Mouse (Mus musculus): ENCODE results near the gene Dalrd3. TPM values are rescaled to one million over a fixed set of nuclear protein-coding genes. Genes with fewer than 3 reads are reported as not detected.
A peak's percentile ranks its signal among the peaks of the same experiment; 100 is the strongest.
"Not testable (repeated sequence)": the region's sequence is repeated elsewhere in the genome, so short reads cannot be mapped to it uniquely, and the experiment has no call there.

The Dalrd3 gene
- total RNA-seq, 2 experiments from 2014 or later: 6.6 to 11.5 TPM

DNA sequence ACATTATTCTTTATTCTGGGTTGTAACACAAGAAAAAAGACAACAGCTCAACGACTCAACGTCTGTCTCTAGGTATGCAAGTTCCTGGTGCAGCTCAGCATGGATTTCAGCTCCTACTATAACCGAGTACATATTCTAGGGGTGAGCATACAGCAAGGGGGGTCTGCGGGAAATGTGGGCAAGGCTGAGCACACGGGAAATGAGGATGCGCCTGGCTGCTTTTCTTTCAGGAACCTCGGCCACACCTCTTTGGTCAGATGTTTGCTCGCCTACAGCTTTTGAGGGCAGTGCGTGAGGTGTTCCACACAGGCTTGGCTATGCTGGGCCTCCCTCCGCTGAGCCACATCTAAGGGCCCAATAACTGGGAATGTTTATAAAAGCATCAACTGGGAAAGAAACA is 2.6 kb downstream of the Dalrd3 start:
- DNase-seq: no peak

DNA sequence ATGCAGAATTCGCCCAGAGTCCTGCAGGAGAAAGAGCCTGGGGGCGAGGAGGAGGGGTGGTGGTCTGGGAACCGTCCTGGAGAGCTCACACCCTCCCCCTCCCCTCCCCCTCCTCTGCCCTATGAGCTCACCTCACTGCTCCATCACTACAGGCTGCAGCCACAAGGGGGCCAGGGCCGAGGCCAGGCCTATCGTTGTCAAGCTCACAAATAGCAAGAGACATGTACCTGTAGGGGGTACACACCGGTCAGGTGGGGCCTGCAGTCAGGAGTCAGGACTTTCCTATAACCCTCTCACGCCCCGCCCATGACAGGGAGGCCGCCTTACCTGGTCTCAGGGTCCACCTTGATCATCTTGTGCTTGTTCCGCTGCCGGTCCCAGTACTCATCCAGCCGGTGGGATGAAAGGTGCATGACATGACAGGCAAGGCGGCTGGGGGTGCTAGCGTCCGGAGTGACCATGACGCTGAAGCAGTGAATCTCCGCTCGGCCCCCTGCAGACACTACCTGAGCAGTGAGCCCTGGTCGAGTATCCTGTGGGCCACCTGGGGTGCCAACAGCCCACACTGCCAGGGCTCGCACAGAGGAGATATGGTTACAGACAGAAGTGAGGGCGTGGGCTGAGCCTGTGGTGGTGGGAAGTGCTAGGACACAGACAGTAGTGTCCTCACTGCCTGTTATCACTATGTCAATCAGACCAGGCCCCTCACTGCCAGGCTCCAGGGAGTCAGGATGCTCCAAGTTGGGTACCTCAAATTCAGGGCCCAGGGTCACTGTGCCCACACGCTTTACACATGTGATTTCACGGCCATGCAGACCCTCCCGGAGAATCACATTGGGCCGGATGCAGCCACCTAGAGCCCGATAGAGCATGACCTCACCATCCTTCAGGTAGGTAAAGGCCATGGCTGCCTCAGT is 4.3 kb downstream of the Dalrd3 start:
- DNase-seq: peak; percentile 63

DNA sequence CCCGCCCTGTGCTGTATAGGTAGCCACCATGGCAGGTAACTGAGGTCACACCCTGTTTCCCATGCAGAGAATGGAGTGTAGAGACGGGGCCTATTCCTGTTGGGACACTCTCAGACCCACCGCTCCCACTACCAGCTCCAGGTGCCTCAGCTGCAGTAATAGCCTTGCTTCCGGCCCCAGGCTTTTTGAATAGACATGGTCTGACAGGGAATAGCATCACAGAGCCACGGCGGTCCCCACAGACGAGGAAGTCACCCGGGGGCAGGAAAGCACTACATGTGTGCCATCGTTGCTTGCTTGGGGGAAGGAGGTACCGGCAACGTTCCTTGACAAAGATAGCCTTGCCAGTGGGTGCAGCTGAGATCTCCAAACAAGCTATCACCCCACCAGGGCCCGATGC is 5.2 kb downstream of the Dalrd3 start:
- no peak for DNase-seq

DNA sequence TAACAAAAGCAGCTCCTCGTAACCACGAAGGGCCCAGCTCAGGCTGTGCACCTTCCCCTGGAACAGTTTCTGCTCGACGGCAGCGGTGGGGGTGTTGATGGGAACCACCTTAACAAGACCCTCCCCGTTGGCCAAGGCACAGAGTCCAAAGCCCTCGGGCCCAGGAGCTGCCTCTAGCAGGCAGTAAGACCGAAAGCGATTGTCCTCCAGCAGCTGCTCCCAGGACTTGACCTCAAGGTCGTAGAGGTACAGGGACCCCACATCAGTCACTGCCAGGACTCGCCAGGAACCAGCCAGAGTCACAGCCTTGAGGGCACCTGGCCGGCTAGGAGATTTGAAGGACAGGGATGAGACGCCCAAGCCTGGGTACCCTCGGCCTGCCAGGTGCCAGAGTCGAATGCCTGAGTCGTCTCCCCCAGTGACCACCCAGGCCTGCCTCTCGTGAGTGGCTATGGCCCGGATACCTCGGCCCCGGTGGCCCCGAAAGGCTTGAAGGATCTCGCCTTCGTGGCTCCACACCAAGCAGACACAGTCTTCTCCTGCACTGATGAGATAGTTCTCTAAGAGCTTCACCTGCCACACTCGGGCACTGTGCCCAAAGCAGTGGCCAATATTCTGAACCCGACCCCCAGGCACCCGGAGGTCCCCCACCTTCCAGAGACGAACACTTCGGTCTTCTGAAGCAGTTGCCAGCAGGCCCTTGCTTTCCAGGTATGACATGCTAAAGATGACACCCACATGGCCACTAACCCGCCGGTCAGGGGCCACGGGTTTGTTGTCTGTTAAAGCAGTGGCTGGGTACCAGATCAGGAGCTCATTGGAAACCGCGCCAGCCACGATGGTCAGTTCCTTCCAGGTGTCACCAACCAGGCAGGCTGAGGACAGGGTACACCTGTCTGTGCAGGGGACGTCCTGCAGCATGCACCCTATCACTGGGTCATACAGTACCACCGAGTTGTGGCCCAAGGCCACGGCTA is 5.9 kb downstream of the Dalrd3 start:
- no peak for DNase-seq

DNA sequence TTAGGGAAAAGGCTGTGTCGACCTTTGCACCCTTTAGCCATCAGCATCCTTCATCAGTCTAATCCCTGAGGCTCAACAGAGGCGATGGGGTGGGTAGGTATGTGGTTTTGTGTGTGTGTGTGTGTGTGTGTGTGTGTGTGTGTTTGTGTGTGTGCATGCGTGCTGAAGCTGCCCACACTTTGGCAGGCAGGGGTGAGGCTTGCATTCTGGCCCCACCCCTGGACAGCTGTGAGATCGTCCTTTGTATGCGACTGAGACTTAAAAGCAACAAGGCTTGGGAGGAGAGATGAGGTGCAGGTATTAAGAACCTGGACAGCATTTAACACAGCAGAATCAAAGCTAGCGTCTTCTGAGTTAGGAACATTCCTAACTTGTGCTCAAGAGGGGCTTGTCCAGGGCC is 7.3 kb downstream of the Dalrd3 start:
- no peak for DNase-seq

DNA sequence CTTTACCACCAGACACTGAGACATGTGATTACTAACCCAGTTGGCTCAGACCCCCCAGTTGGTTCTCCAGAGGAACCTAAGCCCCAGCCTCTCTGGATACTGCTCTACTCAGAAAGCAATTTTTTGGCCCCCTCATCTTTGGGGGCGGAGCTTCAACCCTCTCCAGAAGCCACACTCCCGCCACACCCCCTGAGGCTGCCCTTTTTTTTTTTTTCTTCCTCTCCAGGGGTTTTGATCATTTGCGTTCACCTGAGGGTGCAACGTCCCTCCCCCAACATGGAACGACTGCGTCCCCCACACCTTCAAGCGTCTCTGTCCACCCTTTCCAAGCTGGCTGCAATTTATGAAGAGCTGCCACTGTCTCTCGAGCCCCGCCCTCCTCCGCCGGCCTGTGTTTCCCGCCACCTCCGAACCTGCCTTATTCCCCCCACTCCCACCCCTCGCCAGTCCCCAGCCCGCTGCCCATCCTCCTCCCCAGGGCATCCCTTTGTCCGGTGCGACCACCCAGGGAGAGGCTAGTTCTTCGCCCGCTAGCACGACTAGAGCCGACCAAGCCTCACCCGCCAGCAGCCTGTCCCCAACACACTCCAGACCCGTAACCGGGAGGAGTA is 8.4 kb downstream of the Dalrd3 start:
- peak; percentile 72 for DNase-seq

DNA sequence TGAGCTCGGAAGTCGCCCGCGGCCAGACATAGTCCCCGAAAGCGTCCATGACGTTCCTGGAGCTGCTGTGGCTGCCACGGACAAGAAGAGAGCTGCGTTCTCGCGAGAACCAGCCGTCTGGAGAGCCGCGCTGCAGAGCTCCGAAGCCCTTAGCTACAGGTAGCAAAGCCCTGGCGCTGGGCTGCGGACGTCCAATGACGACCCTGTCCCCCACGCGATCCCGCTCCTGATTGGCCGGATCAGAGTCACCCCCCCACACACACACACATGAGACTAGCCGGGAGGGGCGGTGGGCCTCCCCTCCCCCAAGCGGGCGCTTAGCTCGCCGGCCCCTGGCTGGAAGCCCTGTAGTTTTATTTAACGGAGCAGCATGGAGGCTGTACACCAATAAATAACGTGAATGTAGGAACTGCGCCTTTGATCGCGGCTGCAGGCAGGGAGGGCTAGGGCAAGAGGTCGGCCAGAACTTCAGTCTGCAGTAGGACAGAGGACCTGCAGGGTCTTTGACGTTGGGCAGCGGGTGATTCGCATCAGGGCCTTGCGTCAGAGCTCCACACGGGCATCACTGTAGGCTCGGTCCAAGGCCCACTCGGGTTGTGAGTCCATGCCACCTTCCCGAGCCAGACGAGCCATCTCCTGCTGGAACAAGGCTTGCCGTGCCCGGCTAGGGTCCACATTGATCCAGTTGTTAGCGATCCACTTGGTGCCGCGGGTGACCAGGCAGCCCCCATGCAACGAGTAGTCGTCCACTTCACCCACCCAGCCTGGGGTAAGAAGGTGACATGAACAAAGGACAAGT is 9.1 kb downstream of the Dalrd3 start, which contains the start of gene Wdr6:
Gene Wdr6 (minus strand): TSS at position 195 of the 799 bp plus-strand sequence.
- DNase-seq: peak; percentile 84

DNA sequence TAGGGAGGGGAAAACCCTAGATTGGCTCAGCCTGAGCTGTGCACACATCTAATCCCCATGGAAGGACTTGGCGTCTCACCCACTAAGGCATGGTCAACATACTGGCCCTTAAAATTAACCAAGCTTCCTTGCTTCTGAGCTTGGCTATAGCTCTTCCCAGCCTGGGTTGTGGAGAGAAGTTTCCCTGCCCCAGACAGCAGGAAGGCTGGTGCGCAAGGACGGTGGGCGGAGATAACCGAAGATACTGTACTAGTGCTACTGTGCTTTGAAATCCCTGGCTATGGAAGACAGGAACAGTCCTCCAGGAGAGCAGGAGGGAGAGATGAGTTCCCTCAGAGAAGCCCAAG is 9.6 kb downstream of the Dalrd3 start:
- DNase-seq: no peak

DNA sequence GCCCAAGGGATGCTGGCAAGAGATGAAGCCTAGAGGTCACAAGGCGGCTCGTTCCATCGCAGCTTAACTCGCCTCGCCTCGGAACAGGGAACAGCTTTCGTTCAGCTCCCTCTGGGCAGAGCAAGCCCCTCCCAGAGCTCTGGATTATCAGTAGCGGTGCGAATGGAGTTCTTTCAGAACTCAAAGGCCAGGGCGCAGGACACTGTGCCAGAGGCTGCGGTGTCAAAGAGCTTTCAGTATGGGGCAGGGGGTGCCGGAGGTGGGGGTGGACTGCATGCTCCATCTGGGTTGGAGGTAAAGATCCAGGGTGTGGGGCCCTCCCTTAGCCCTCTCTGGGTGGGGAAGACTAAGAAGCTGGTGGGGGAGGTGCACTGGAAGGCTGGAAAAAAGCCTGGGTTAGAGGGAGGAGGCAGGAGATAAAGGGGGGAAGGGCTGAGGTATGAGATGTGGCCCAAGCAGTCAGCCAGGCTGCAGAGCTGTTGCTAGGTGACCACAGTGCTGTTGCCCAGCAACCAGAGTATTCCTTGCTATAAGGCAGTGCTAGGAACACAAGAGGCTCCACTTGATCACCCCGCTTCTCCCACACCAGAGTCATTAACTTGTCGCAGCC is 18.0 kb downstream of the Dalrd3 start:
- DNase-seq: no peak

DNA sequence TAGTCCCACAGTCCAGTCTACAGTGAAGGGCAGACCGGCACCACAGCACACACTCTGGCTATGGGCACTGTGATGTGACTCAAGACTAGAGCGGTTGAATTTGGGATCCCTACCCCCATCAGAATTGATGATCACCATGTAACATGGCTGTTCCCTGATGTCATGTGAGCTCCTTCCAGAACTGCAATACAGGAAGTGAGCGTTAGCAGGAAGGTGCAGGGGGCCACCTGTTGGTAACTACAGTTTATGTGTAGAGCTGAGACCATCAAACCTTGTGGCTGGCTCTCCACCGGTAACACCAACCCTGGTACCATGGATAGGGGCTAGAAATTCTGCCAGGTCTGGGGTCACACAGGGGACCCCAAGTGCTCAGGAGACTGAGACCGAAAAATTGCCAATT is 19.5 kb downstream of the Dalrd3 start:
- DNase-seq: no peak

DNA sequence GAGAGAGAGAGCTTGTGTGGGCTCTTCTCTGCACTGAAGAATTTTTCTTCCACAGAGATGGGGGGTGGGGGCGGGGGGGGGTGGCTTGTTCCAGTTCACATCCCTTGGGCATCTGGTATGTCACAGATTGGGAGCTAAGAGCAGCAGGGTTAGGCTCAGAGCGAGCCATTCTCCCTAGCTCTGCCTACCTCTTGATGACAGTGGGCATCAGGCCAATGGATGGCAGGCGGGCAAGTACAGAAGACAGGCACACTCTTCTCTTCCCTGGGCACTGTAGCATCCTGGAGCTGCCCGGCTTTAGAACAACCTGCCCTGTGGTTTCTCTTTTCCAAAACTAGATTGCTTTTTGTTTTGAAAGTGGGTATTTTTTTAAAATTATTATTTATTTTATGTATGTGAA is 21.8 kb downstream of the Dalrd3 start:
- no peak for DNase-seq

DNA sequence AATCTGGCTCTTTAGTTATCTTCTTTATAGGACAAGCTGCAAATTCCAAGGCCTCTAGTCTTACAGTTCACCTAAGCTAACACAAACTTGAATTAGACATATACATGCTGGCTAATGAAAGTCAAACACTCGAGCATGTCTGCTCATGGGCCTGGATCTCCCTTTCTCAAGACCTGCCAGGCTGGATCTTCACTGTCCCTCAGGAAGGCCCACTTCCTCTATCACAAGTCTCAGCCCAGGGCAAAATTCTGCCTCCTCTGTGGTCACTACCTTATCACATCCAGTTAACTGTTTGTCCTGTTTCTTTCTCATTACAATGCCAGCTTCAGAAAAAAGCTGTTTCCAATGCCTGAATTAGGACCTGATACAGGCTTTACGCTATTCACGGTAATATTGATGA is 24.7 kb downstream of the Dalrd3 start:
- DNase-seq: no peak

DNA sequence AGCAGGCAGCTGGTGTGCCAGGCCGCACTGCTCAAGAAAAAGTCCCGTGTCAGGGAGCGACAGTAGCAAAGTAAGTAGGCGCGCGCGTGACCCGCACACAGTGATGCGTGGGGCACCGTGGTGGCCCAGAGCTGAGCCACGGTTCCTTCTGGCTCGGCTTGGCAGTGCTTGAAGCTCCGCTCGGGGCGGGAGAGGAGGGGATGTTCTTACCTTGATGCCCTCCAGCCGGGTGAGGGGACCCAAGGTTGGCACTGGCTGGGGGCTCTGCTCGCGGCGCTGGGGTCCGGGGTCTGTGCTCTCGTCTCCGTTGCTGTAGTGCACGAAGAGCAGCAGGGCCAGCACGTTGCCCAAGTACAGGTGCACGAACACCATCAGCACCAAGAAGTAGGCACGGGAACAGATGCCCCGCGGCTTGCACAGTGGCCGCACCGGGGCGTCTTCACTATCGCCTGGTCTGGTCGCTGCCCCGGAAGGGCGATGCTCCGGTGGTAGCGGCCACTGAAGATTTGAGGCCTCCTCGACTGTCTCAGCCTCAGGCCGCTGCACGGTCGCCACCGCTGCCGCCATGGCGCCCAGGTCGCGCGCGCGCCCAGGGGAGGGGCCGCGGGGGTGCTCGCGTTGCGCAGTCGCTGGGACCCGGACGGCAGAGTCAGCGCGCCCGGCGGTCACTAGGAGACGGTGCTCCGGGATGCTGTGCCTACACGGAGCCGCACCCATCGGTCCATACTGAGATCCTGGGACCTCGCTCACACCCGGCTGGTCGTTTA is 27.5 kb downstream of the Dalrd3 start, which contains the start of gene P4htm:
Gene P4htm (minus strand): TSS at position 670 of the 767 bp plus-strand sequence.
- peak; percentile 72 for DNase-seq

DNA sequence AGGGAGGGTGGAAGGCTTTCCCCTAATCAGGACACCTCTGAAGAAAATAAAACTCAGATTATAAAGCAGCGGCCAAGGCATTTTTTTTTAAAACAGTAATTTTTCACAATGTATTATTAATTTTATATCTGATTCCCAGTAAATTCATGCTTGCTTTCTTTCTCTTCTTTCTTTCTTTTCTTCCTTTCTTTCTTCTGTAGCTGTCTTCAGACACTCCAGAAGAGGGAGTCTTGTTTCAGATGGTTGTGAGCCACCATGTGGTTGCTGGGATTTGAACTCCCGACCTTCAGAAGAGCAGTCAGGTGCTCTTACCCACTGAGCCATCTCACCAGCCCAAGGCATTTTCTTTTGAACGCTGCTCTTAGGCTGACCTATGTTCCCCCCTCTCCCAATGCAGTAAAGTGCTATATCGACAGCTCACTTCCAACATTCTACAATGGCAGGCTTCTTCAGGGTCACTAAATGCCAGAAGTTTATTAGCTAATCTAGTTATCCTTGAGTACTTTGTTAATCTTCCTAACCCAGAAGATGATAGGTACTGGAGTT is 29.4 kb downstream of the Dalrd3 start:
- no peak for DNase-seq

DNA sequence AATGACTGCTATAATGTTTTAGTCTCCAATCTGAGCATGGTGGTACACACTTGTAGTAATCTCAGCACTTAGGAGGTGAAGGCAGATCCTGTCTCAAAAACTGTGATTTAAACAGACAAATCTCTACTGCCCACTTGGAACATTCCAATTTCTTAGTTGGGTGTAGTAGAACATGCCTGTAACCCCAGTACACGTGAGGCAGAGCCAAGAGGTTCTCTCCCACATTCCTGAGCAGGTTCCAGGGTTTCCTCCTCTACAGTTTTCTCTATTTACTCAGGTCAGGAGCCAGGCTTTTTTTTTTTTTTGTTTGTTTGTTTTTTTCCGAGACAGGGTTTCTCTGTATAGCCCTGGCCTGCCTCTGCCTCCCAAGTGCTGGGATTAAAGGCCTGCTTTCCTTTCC is 30.3 kb downstream of the Dalrd3 start:
- no peak for DNase-seq

DNA sequence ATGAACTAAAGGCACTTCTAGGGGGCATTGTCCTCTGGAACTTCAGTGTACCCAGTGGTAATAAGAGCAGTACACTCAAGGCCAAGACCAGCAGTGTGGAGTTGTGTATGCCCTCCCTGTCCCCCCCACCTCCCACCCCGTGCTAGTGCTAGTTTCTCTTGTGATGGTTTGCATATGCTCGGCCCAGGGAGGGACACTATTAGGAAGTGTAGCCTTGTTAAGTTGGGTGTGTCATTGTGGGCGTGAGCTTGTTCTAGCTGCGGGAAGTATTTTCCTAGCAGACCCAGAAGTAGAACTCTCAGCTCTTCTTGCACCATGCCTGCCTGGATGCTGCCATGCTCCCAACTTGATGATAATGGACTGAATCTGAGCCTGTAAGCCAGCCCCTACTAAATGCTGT is 32.3 kb downstream of the Dalrd3 start:
- DNase-seq: no peak

DNA sequence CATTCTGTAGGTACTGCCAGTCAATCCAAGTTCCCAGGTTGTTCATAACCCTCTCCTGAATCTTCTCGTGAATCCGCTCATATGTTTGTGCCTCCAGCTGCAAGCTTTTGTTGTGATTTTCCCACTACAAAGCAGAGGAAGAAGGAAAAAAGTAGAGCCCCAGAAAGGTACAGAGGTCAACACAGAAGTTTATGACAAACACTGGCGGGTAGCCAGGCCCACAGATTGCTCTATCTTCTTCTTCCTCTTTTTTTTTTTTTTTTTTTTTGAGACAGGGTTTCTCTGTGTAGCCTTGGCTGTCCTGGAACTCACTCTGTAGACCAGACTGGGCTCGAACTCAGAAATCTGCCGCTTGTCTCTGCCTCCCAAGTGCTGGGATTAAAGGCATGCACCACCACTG is 38.2 kb downstream of the Dalrd3 start:
- not testable (repeated sequence) for DNase-seq

DNA sequence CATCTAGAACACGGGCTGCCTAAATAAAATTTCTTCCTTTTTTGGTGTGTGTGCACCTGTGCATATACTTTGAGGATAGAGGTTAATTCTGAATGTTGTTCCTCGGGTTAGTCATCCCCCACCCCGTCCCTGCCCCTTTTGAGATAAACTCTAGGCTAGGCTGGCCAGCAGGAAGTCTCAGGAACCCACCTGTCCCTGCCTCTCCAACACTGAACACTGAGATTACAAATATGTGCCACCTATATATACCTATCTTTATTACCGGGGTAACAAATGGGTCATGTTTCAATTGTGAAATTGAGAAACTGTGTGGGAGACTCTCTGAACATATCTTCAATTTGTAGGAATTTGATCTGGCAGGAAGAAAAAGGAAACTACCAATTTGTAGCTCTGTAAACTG is 39.2 kb downstream of the Dalrd3 start:
- DNase-seq: no peak

DNA sequence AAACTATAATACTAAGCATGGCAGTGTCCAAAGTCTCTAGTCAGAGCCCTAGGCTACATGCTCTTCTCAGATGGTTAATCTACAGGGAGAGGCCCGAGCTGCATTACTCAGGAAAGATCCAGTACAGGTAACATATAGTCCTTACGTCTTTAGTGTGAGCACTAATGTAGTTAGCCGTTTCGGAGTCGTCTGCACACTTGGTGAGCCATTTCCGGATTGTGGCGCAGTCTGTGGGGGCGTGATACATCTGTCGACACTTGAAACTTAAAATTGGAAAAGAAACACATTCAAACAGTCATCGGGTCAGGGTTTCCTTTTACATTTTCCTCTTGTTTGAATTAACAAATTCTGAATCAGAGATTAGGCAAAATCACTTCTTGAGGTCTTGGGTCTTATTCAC is 41.8 kb downstream of the Dalrd3 start:
- no peak for DNase-seq

DNA sequence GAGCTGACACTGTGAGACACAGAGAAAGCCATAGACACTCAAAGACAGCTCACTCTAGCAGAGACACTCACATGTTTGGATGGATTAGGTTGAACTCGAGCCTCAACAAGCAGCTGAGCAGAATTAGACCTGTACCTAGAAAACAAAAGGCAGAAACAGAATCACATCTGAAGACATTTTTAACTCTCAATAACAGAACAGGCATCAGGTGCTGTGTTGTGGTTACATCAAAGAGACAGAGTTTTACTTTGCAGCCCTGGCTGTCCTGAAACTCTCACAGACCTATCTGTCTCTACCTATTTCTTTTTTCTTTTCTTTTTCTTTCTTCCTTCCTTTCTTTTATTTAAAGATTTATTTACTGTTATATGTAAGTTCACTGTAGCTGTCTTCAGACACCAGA is 47.6 kb downstream of the Dalrd3 start:
- DNase-seq: no peak

Data from gastrocnemius, postnatal 10 days (tissue).